Mouse (Mus musculus): ENCODE measurements at regions not wholly inside any gene's neighbourhood (a gene's known extent, or its start where the extent isn't known, plus 50 kb on each side); places are given as distances from the start of the nearest gene placed in this dataset.

- no peaks in the 10 kb centered on the region for H3K27me3 ChIP-seq
- H3K36me3 ChIP-seq = no peaks in the 10 kb centered on the region
- no peak overlapping the region for H3K9ac ChIP-seq (replicated peaks)
- no peaks in the 10 kb centered on the region for H3K9me3 ChIP-seq
- no peak overlapping the region for H3K4me3 ChIP-seq
- 56% methylated on average over 3 of the region's 3 CpGs for WGBS
- H3K27ac ChIP-seq (replicated peaks) = no peak overlapping the region; the same call in 1 of the 2 replicates
- H3K4me2 ChIP-seq (replicated peaks) = no peak overlapping the region
- ATAC-seq (replicated peaks) = peak; percentile 68; the same call in 1 of the 2 replicates
- H3K4me1 ChIP-seq = no peaks in the 10 kb centered on the region
These were observed 266.1 kb upstream of the Nox3 start for GRCm38 (mm10) chr17:3962176-3962575.

- H3K36me3 ChIP-seq = no peaks in the 10 kb centered on the region
- no peak for ATAC-seq (replicated peaks)
- no peak overlapping the region for H3K4me2 ChIP-seq (replicated peaks)
- H3K27me3 ChIP-seq = no peaks in the 10 kb centered on the region
- H3K4me1 ChIP-seq = no peaks in the 10 kb centered on the region
- no peak overlapping the region for H3K27ac ChIP-seq (replicated peaks)
- H3K4me3 ChIP-seq = no peak overlapping the region
- WGBS = 84% methylated on average over 3 of the region's 3 CpGs
- no peak overlapping the region for H3K9ac ChIP-seq (replicated peaks)
- H3K9me3 ChIP-seq = no peaks in the 10 kb centered on the region
These were observed 250.5 kb upstream of the Nox3 start for GRCm38 (mm10) chr17:3946540-3946939.

GRCm38 (mm10) chr17:3936361-3936760, 240.3 kb upstream of the Nox3 start:
- ATAC-seq (replicated peaks) = no peak
- H3K27me3 ChIP-seq = no peaks in the 10 kb centered on the region
- 83% methylated on average over 4 of the region's 4 CpGs for WGBS
- H3K4me1 ChIP-seq = peaks cover 3% of the 10 kb centered on the region; the same call in 1 of the 2 replicates
- H3K9ac ChIP-seq (replicated peaks) = no peak overlapping the region
- no peaks in the 10 kb centered on the region for H3K36me3 ChIP-seq
- no peak overlapping the region for H3K27ac ChIP-seq (replicated peaks)
- H3K9me3 ChIP-seq = no peaks in the 10 kb centered on the region
- H3K4me2 ChIP-seq (replicated peaks) = no peak overlapping the region
- no peak overlapping the region for H3K4me3 ChIP-seq

GRCm38 (mm10) chr17:3933208-3933607, 237.1 kb upstream of the Nox3 start:
- H3K9me3 ChIP-seq = no peaks in the 10 kb centered on the region
- H3K9ac ChIP-seq (replicated peaks) = no peak overlapping the region
- WGBS = 54% methylated on average over 4 of the region's 4 CpGs
- peaks cover 3% of the 10 kb centered on the region; the same call in 1 of the 2 replicates for H3K4me1 ChIP-seq
- no peaks in the 10 kb centered on the region for H3K27me3 ChIP-seq
- no peak overlapping the region for H3K4me2 ChIP-seq (replicated peaks)
- H3K36me3 ChIP-seq = no peaks in the 10 kb centered on the region
- no peak for ATAC-seq (replicated peaks)
- H3K27ac ChIP-seq (replicated peaks) = no peak overlapping the region
- no peak overlapping the region for H3K4me3 ChIP-seq

- peaks cover 5% of the 10 kb centered on the region; the same call in 1 of the 2 replicates for H3K4me1 ChIP-seq
- no peak overlapping the region for H3K4me3 ChIP-seq
- H3K9ac ChIP-seq (replicated peaks) = no peak overlapping the region
- no peaks in the 10 kb centered on the region for H3K9me3 ChIP-seq
- 68% methylated on average over 5 of the region's 5 CpGs for WGBS
- H3K36me3 ChIP-seq = no peaks in the 10 kb centered on the region
- H3K27ac ChIP-seq (replicated peaks) = no peak overlapping the region
- ATAC-seq (replicated peaks) = no peak
- no peak overlapping the region for H3K4me2 ChIP-seq (replicated peaks)
- no peaks in the 10 kb centered on the region for H3K27me3 ChIP-seq
These were observed 236.0 kb upstream of the Nox3 start for GRCm38 (mm10) chr17:3932071-3932470.

GRCm38 (mm10) chr17:3927106-3927505, 231.0 kb upstream of the Nox3 start:
- H3K4me3 ChIP-seq = no peak overlapping the region
- 32% methylated on average over 4 of the region's 4 CpGs for WGBS
- 0 out of 2 replicates have a peak, but pooled peaks cover 7% of the 10 kb centered on the region for H3K4me1 ChIP-seq
- H3K27ac ChIP-seq (replicated peaks) = no peak overlapping the region
- H3K4me2 ChIP-seq (replicated peaks) = no peak overlapping the region
- no peaks in the 10 kb centered on the region for H3K27me3 ChIP-seq
- H3K9ac ChIP-seq (replicated peaks) = no peak overlapping the region
- ATAC-seq (replicated peaks) = 0 out of 2 replicates have a peak, but pooled peaks have one; percentile 19
- H3K36me3 ChIP-seq = no peaks in the 10 kb centered on the region
- H3K9me3 ChIP-seq = no peaks in the 10 kb centered on the region

- H3K4me1 ChIP-seq = no peaks in the 10 kb centered on the region
- H3K27ac ChIP-seq (replicated peaks) = no peak overlapping the region
- H3K9me3 ChIP-seq = no peaks in the 10 kb centered on the region
- no peak for ATAC-seq (replicated peaks)
- no peaks in the 10 kb centered on the region for H3K36me3 ChIP-seq
- no peak overlapping the region for H3K4me3 ChIP-seq
- no peaks in the 10 kb centered on the region for H3K27me3 ChIP-seq
- H3K9ac ChIP-seq (replicated peaks) = no peak overlapping the region
- H3K4me2 ChIP-seq (replicated peaks) = no peak overlapping the region
These were observed 224.2 kb upstream of the Nox3 start for GRCm38 (mm10) chr17:3920282-3920681.

- no peaks in the 10 kb centered on the region for H3K36me3 ChIP-seq
- H3K9ac ChIP-seq (replicated peaks) = no peak overlapping the region
- H3K27ac ChIP-seq (replicated peaks) = no peak overlapping the region
- H3K9me3 ChIP-seq = no peaks in the 10 kb centered on the region
- no peak overlapping the region for H3K4me2 ChIP-seq (replicated peaks)
- no peaks in the 10 kb centered on the region for H3K4me1 ChIP-seq
- WGBS = 81% methylated on average over 3 of the region's 3 CpGs
- H3K27me3 ChIP-seq = no peaks in the 10 kb centered on the region
- no peak for ATAC-seq (replicated peaks)
- H3K4me3 ChIP-seq = no peak overlapping the region
These were observed 196.8 kb upstream of the Nox3 start for GRCm38 (mm10) chr17:3892826-3893225.

GRCm38 (mm10) chr17:3883146-3883545, 187.1 kb upstream of the Nox3 start:
- ATAC-seq (replicated peaks) = no peak
- H3K9ac ChIP-seq (replicated peaks) = no peak overlapping the region
- no peaks in the 10 kb centered on the region for H3K4me1 ChIP-seq
- H3K9me3 ChIP-seq = no peaks in the 10 kb centered on the region
- no peak overlapping the region for H3K4me3 ChIP-seq
- H3K27ac ChIP-seq (replicated peaks) = no peak overlapping the region
- H3K36me3 ChIP-seq = no peaks in the 10 kb centered on the region
- no peaks in the 10 kb centered on the region for H3K27me3 ChIP-seq
- H3K4me2 ChIP-seq (replicated peaks) = no peak overlapping the region
- WGBS = 37% methylated on average over 1 of the region's 1 CpGs

GRCm38 (mm10) chr17:3879075-3879474, 183.0 kb upstream of the Nox3 start:
- Histone ChIP-seq H3K9me3 (no peaks in the 10 kb centered on the region), H3K9ac (replicated peaks) (no peak overlapping the region), H3K27me3 (no peaks in the 10 kb centered on the region), H3K27ac (replicated peaks) (no peak overlapping the region), H3K4me1 (no peaks in the 10 kb centered on the region), H3K36me3 (no peaks in the 10 kb centered on the region), H3K4me3 (no peak overlapping the region), H3K4me2 (replicated peaks) (no peak overlapping the region)
- no peak for ATAC-seq (replicated peaks)
- 64% methylated on average over 3 of the region's 3 CpGs for WGBS

- 23% methylated on average over 4 of the region's 4 CpGs for WGBS
- peaks cover 12% of the 10 kb centered on the region; the same call in 1 of the 2 replicates for H3K4me1 ChIP-seq
- no peak overlapping the region for H3K9ac ChIP-seq (replicated peaks)
- no peaks in the 10 kb centered on the region for H3K27me3 ChIP-seq
- no peak overlapping the region for H3K4me2 ChIP-seq (replicated peaks)
- H3K27ac ChIP-seq (replicated peaks) = peak overlapping the region; percentile 38
- no peak overlapping the region for H3K4me3 ChIP-seq
- H3K9me3 ChIP-seq = no peaks in the 10 kb centered on the region
- H3K36me3 ChIP-seq = no peaks in the 10 kb centered on the region
- peak; percentile 68 for ATAC-seq (replicated peaks)
These were observed 173.6 kb upstream of the Nox3 start for GRCm38 (mm10) chr17:3869459-3870194.

- no peaks in the 10 kb centered on the region for H3K36me3 ChIP-seq
- no peak overlapping the region for H3K27ac ChIP-seq (replicated peaks)
- no peak for ATAC-seq (replicated peaks)
- H3K9me3 ChIP-seq = no peaks in the 10 kb centered on the region
- no peaks in the 10 kb centered on the region for H3K4me1 ChIP-seq
- H3K27me3 ChIP-seq = no peaks in the 10 kb centered on the region
- no peak overlapping the region for H3K4me2 ChIP-seq (replicated peaks)
- H3K4me3 ChIP-seq = no peak overlapping the region
- WGBS = 29% methylated on average over 2 of the region's 2 CpGs
- H3K9ac ChIP-seq (replicated peaks) = no peak overlapping the region
These were observed 166.3 kb upstream of the Nox3 start for GRCm38 (mm10) chr17:3862384-3862783.

GRCm38 (mm10) chr17:3836386-3836785, 140.3 kb upstream of the Nox3 start:
- no peak overlapping the region for H3K27ac ChIP-seq (replicated peaks)
- H3K4me2 ChIP-seq (replicated peaks) = no peak overlapping the region
- ATAC-seq (replicated peaks) = no peak
- no peaks in the 10 kb centered on the region for H3K9me3 ChIP-seq
- H3K4me3 ChIP-seq = no peak overlapping the region
- no peaks in the 10 kb centered on the region for H3K36me3 ChIP-seq
- H3K4me1 ChIP-seq = no peaks in the 10 kb centered on the region
- no peaks in the 10 kb centered on the region for H3K27me3 ChIP-seq
- H3K9ac ChIP-seq (replicated peaks) = no peak overlapping the region
- WGBS = 85% methylated on average over 4 of the region's 4 CpGs
